Mouse (Mus musculus): ENCODE results near the gene Sdccag8. TPM values are rescaled to one million over a fixed set of nuclear protein-coding genes. Genes with fewer than 3 reads are reported as not detected.
"Not testable (repeated sequence)": the region's sequence is repeated elsewhere in the genome, so short reads cannot be mapped to it uniquely, and the experiment has no call there.

Gene Sdccag8
- total RNA-seq, 2 experiments from 2014 or later = 4.2 to 5.3 TPM

DNA sequence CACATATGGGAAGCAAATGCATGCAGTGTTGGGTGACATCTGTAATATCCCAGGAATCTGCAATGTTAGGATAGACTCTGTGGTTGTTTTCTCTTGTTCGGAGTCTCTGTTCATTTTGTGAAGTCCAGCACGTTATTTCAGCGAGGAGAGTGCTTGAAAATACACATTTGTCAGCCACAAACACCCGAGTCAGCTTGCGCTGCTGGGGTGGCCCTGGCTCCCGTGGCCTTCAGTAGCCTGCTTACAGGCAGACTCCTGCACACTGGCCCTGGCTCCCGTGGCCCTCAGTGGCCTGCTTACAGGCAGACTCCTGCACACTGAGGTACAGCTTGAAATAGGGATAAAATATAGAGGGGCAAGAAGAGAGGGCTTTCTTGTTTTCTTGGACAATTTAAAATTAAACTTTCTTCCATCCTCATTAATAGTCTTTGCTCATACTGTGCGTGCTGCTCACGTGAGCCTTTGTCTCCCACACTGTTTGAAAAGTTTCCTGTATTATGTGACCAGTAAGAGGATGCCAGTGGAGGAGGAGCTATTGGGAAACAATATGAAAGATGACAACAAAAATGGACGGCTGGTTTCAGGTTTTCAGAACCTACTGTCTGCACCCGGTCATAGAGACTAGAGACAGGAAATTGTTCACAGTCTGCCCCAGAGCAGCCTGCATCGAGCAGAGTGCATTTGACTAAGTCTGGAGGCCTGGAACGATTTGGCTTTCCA lies 119.7 kb downstream of the Sdccag8 start:
- DNase-seq = no peak
- intact Hi-C loops (cut with DNase I) = no loop called here

- no peak for DNase-seq
- intact Hi-C loops (cut with DNase I) = no loop called here
Observed at GRCm38 (mm10) chr1:176939901-176940341, 125.5 kb downstream of the Sdccag8 start.

DNA sequence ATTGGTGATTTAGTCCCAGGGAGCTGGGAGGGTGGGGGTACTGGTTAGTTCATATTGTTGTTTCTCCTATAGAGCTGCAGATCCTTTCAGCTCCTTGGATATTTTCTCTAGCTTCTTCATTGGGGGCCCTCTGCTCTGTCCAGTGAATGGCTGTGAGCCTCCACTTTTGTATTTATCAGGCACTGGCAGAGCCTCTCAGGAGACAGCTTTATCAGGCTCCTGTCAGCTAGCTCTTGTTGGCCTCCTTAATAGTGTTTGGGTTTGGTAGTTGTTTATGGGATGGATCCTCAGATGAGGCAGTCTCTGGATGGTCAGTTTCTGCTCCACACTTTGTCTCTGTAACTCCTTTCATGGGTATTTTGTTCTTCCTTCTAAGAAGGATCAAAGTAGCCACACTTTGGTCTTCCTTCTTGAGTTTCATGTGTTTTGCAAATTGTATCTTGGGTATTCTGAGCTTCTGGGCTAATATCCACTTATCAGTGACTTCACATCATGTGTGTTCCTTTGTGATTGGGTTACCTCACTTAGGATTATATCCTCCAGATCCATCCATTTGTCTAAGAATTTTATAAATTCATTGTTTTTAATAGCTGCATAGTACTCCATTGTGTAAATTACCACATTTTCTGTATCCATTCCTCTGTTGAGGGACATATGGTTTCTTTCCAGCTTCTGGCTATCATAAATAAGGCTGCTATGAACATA lies 127.0 kb downstream of the Sdccag8 start:
- DNase-seq; intact Hi-C loops (cut with DNase I): not testable (repeated sequence)

- intact Hi-C loops (cut with DNase I) = no loop called here
- no peak for DNase-seq
Observed at GRCm38 (mm10) chr1:176943126-176943525, 128.7 kb downstream of the Sdccag8 start.

DNA sequence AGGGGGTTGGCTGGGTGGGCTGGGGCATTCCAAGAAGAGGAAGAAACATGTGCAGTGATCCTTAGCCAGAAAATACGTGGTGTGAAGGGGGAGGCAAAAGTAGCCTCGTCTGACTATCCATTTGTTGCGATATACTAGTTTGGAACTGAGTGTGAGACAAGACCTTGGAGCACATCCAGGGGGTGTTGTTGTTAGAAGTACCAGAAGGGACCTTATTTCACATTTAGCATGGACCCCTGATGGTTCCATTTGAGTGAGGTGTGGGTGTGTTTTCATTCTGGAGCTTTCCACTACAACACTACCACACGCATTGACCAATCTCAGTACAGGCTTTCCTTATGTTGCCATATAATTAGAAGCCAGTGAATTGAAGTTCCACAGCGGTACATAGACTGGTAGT lies 129.5 kb downstream of the Sdccag8 start:
- no peak for DNase-seq
- intact Hi-C loops (cut with DNase I) = no loop called here

- intact Hi-C loops (cut with DNase I) = no loop called here
- DNase-seq = no peak
Observed at GRCm38 (mm10) chr1:176944458-176945174, 130.2 kb downstream of the Sdccag8 start.

DNA sequence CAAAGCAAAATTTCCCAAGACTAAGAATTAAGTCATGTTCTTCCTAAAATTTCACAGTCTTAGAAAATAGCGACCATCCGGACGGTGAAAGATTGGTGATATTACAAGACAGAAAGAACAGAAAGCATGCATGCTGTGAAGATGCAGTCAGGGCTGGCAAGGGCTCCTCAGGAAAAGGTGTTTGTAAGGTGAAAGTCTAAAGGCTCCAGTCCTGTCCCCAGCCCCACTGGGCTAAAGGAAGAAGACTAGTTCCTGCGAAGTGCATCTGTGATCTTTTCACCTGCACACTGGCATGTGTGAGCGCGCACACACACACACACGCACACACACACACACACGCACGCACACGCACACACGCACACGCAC lies 130.7 kb downstream of the Sdccag8 start:
- intact Hi-C loops (cut with DNase I) = no loop called here
- DNase-seq = no peak

GRCm38 (mm10) chr1:176946031-176946795 lies 131.8 kb downstream of the Sdccag8 start:
- intact Hi-C loops (cut with DNase I) = no loop called here
- no peak for DNase-seq

DNA sequence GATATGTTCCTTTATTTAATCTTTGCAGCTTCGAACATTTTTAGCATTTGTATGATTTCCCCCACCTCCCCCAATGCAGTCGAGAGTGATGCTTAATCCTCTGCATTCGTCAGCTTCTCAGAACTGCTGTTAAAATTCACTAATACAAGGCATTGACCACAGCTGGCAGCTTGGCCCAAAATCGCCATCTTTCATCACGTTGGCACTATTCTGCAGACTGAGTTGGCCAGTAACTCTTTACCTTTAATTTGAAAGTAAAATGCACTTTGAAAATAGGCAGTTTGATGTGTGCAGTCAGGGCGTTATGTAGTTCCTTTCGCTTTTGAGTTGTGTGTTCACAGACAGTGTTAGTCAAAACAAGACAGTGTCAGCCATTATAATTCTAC lies 132.3 kb downstream of the Sdccag8 start:
- DNase-seq = no peak
- intact Hi-C loops (cut with DNase I) = no loop called here

DNA sequence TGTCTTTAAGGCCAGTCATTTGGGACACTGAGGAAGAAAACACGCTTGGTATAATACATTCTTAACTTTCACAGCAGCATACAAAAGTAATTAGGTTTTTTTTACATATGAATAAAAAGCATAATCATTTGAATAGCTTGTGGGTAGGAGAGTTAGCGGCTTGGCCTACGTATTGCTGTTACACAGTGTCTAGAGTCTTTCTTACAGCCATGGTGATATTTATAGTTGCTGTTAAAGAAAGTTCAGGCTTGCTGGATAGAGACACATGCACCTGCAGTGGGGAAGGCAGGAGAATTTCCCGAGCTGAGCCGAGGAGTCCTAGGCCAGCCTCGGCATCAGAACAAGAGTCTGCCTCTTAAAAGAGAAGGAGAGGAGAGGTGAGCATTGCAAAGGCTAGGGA lies 134.4 kb downstream of the Sdccag8 start:
- DNase-seq = no peak
- intact Hi-C loops (cut with DNase I) = no loop called here

GRCm38 (mm10) chr1:176949320-176949719 lies 134.9 kb downstream of the Sdccag8 start:
- intact Hi-C loops (cut with DNase I) = no loop called here
- no peak for DNase-seq

- intact Hi-C loops (cut with DNase I) = no loop called here
- no peak for DNase-seq
Observed at GRCm38 (mm10) chr1:176950061-176950460, 135.6 kb downstream of the Sdccag8 start.

DNA sequence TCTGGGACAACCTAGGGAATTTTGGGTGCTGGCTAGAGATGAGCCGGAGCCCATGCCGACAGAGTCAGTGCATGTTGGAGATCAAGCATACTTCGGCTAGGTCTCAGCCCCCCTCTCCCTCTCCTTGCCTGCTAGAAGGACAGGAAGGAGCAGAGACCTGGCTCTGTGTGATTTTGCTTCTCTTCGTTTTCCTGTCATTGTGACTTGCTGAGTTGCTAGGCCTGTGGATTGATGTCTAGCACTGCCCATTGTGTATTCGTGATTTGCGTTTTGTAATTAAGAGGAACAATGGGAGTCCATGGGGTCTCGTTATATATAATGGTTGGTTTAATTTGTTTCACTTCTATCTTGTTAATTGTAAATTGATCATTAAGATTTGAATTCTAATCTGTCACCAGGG lies 137.4 kb downstream of the Sdccag8 start:
- intact Hi-C loops (cut with DNase I) = no loop called here
- no peak for DNase-seq

DNA sequence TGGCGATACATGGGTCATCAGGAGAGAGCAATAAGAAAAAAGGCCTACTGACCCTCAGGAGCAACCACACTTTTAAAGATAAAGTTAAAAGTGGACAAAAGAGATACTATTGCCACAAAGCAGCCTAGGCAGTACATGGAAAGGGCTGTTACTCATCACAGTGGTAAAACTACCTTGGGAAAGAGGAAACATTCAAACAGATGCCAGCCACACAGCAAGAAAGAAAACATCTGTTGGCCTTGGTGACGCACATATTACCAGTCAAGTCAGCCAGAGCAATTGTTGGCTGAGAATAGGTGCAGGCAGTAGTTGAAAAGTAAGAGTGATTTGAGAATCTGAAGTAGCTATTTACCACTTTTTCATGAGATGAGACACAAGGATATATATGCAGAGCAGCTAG lies 143.9 kb downstream of the Sdccag8 start:
- intact Hi-C loops (cut with DNase I) = no loop called here
- no peak for DNase-seq

DNA sequence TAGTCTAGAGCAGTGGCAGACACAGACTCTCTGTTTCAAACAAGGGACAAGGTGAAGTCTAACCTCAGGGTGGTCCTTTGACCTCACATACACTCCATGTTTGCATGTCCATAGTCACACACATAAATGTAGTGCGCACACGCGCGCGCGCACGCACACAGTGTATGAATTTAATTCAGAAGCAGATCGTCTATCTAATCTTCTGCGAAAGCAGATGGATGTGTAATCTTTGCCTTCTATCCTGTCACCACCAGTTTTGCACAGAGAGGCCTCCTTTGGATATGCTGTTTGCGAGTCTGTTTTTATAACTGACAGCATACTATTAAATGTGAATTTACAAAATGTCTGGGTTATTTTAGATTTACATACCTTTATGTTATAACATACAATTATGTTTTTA lies 147.3 kb downstream of the Sdccag8 start:
- intact Hi-C loops (cut with DNase I) = no loop called here
- DNase-seq = no peak

- intact Hi-C loops (cut with DNase I) = no loop called here
Observed at GRCm38 (mm10) chr1:176962894-176963293, 148.4 kb downstream of the Sdccag8 start.

DNA sequence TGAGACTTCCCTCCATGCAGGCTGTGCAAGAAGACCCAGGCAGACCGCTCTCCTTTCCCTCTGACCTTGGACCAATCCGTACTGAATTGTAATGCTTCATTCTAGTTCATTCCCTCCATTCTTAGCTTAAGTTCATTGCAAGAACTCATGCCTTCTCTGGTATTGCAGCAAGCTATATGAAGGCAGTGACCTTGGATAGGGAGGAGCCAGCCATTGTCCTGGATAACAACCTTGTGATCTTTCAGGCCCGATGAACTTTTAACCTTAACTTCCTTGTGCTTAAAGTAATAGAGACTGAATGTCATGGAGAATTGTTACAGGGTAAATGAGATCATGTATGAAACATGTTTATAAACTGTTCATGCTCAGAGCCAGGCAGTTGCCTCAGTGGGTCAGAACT lies 152.8 kb downstream of the Sdccag8 start:
- no peak for DNase-seq
- intact Hi-C loops (cut with DNase I) = no loop called here

More at GRCm38 (mm10) chr1:176962894-176963293, 148.4 kb downstream of the Sdccag8 start:
- DNase-seq = no peak

GRCm38 (mm10) chr1:176970635-176971478 lies 156.4 kb downstream of the Sdccag8 start:
- DNase-seq = no peak
- intact Hi-C loops (cut with DNase I) = no loop called here

DNA sequence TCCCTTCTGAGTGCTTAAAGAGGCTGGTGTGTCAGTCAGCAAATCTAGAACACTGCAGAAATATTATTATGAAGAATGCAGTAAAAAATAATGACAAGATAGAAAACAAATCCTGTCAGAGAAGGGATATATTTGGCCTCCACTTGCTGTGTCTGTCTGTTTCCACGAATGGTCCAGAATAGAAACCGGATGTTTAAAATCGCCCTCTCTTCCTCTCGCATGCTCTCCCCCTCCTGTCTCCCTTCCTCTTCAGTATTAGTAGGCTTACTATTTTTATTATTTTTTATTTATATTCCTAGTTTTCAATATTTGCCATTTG lies 157.0 kb downstream of the Sdccag8 start:
- intact Hi-C loops (cut with DNase I) = no loop called here
- no peak for DNase-seq

DNA sequence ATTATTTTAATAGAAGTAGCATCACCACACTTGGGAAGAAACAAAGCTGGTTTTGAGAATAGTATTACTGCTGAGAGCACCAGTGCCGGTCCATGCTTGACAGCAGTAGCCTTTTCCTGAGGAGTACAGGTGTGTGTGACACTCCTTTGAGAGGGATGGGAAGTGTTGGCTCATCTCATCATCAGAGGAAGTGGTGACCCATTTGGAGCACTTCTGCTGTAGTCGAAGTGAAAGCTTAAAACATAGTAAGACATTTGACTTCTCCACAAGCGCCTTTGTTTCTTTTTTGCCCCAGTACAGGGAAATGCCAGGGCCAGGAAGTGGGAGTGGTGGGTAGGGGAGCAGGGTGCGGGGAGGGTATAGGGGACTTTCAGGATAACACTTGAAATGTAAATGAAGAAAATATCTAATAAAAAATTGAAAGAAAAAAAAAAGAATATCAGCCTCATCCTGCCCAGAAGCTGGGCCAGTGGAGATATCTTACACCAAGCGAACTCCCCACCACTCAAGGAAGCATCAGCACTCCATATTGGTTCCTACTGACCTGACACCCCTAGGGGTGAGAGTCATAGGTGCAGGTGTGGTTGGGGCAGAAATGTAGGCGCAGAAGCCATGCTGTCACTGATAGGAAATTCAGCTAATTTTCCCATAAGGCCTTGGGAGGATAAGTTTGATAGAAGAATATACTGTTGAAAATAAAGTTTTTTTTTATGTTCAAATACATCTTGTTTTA lies 159.1 kb downstream of the Sdccag8 start:
- intact Hi-C loops (cut with DNase I) = no loop called here
- DNase-seq = no peak

All from heart, postnatal 10 days (tissue).